Mouse (Mus musculus): ENCODE data around the gene Arl6ip1. TPM values are rescaled to one million over a fixed set of nuclear protein-coding genes. Genes with fewer than 3 reads are reported as not detected.
"Not testable (repeated sequence)": the region's sequence is repeated elsewhere in the genome, so short reads cannot be mapped to it uniquely, and the experiment has no call there.

Gene Arl6ip1
- 56.6 and 61.6 TPM in 2 replicates for polyA plus RNA-seq (2012; rRNA removed)

DNA sequence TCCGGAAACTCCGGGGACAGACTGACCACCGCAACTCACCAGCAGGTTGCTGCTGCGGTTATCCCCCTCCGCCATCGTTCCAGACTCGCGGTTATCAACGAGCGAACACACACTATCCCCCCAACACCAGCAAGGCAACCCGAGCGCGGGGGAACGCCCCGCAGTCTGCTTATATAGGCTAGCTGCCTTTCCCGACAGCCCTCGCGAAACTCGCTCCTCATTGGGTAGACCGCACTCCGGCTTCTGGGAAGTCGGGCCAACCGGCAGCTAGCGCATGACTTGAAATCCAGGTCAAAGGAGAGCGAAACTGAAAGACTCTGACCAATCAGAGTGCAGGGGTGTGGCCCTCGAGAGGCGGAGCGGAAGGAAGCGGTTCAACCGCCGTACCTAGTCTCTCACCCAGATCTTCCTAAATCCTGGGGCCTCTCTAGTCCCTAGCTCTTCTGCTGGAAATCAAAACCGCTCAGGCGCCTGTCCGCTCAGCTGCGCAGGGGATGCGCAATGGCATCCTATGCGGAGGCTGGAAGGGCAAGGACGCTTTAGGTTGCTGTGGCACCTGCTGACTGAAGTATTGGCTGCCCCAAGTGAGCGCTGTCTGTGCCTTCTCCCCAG, at the start of gene Arl6ip1:
Gene Arl6ip1, minus strand, starts transcription at position 233 of the 612 bp plus-strand sequence.
- under 1% methylated on average over 39 of the region's 39 CpGs for WGBS
- Histone ChIP-seq H3K4me3 (ENCODE audit: extremely low read depth, insufficient read depth, insufficient read length) (peak within 1 kb of the TSS; percentile 86), H3K4me1 (ENCODE audit: control insufficient read depth, insufficient read depth, insufficient read length) (peaks cover 3% of the 10 kb centered on the region; the same call in 1 of the 2 replicates), H3K27me3 (ENCODE audit: control insufficient read depth, insufficient read depth, low read length) (no peaks in the 10 kb centered on the region), H3K36me3 (ENCODE audit: control insufficient read depth, insufficient read depth, low read length) (peaks cover 15% of the 10 kb centered on the region), H3K27ac (ENCODE audit: insufficient read depth, low read length) (peak within 1 kb of the TSS; percentile 88)
- peak; percentile 96 to 97 for DNase-seq (ENCODE audit: low read depth in 1 of 2, low spot score in 2 of 2)
- TF ChIP-seq CTCF (IDR thresholded peaks at IDR 0.05; ENCODE audit: extremely low read depth, insufficient read depth, insufficient read length, insufficient replicate concordance) (no peak), POLR2A (IDR thresholded peaks at IDR 0.05; ENCODE audit: low read depth, low read length) (peak; percentile 98)

GRCm38 (mm10) chr7:118175821-118176355, 46.4 kb upstream of the Arl6ip1 start:
- Histone ChIP-seq H3K36me3 (ENCODE audit: control insufficient read depth, insufficient read depth, low read length) (peaks cover 32% of the 10 kb centered on the region), H3K4me3 (ENCODE audit: extremely low read depth, insufficient read depth, insufficient read length) (no peak overlapping the region), H3K27ac (ENCODE audit: insufficient read depth, low read length) (no peak overlapping the region), H3K4me1 (ENCODE audit: control insufficient read depth, insufficient read depth, insufficient read length) (no peaks in the 10 kb centered on the region), H3K27me3 (ENCODE audit: control insufficient read depth, insufficient read depth, low read length) (no peaks in the 10 kb centered on the region)
- WGBS, result 50% methylated on average over 1 of the region's 1 CpGs
- DNase-seq (ENCODE audit: low read depth in 1 of 2, low spot score in 2 of 2), result no peak
- TF ChIP-seq CTCF (IDR thresholded peaks at IDR 0.05; ENCODE audit: extremely low read depth, insufficient read depth, insufficient read length, insufficient replicate concordance), result no peak
- TF ChIP-seq POLR2A (IDR thresholded peaks at IDR 0.05; ENCODE audit: low read depth, low read length), result no peak

- not testable (repeated sequence) for H3K27me3 ChIP-seq (ENCODE audit: control insufficient read depth, insufficient read depth, low read length); H3K4me3 ChIP-seq (ENCODE audit: extremely low read depth, insufficient read depth, insufficient read length); H3K4me1 ChIP-seq (ENCODE audit: control insufficient read depth, insufficient read depth, insufficient read length); H3K27ac ChIP-seq (ENCODE audit: insufficient read depth, low read length); DNase-seq (ENCODE audit: low read depth in 1 of 2, low spot score in 2 of 2)
- WGBS, result 70% methylated on average over 2 of the region's 2 CpGs
- H3K36me3 ChIP-seq (ENCODE audit: control insufficient read depth, insufficient read depth, low read length), result peaks cover 30% of the 10 kb centered on the region
These were observed 40.7 kb upstream of the Arl6ip1 start for GRCm38 (mm10) chr7:118170125-118170524.

DNA sequence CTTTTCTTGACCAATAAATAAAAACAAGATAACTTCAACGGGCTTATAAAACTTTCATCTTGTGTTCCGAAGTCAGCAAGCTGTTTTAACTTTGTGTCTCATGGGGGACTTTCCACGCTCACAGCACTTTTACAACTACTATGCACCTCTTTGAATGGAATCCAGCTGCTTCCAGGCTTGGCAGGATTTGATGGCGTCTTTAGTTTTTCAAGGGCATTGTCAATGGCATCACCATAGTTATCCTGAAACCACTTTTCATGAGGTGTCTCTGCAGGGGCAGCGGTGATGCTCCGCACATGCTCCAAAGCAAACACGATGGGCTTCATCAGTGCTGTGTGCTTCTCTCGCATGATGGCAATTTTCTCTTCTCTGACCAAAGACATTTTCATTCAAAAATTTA, 33.5 kb upstream of the Arl6ip1 start:
- WGBS, result 95% methylated on average over 8 of the region's 8 CpGs

GRCm38 (mm10) chr7:118160121-118160520, 30.7 kb upstream of the Arl6ip1 start:
- TF ChIP-seq POLR2A (IDR thresholded peaks at IDR 0.05; ENCODE audit: low read depth, low read length) (no peak), CTCF (IDR thresholded peaks at IDR 0.05; ENCODE audit: extremely low read depth, insufficient read depth, insufficient read length, insufficient replicate concordance) (no peak)
- DNase-seq (ENCODE audit: low read depth in 1 of 2, low spot score in 2 of 2), result no peak
- no peaks in the 10 kb centered on the region for H3K4me1 ChIP-seq (ENCODE audit: control insufficient read depth, insufficient read depth, insufficient read length)
- H3K4me3 ChIP-seq (ENCODE audit: extremely low read depth, insufficient read depth, insufficient read length), result no peak overlapping the region
- H3K27me3 ChIP-seq (ENCODE audit: control insufficient read depth, insufficient read depth, low read length), result no peaks in the 10 kb centered on the region
- no peak overlapping the region for H3K27ac ChIP-seq (ENCODE audit: insufficient read depth, low read length)
- H3K36me3 ChIP-seq (ENCODE audit: control insufficient read depth, insufficient read depth, low read length), result peaks cover 34% of the 10 kb centered on the region
- WGBS, result 86% methylated on average over 3 of the region's 3 CpGs

More for the DNA sequence above, 33.5 kb upstream of the Arl6ip1 start:
- no peak for TF ChIP-seq POLR2A (IDR thresholded peaks at IDR 0.05; ENCODE audit: low read depth, low read length)
- no peak for TF ChIP-seq CTCF (IDR thresholded peaks at IDR 0.05; ENCODE audit: extremely low read depth, insufficient read depth, insufficient read length, insufficient replicate concordance)
- H3K4me3 ChIP-seq (ENCODE audit: extremely low read depth, insufficient read depth, insufficient read length), result no peak overlapping the region
- no peak overlapping the region for H3K27ac ChIP-seq (ENCODE audit: insufficient read depth, low read length)
- H3K27me3 ChIP-seq (ENCODE audit: control insufficient read depth, insufficient read depth, low read length), result no peaks in the 10 kb centered on the region
- no peak for DNase-seq (ENCODE audit: low read depth in 1 of 2, low spot score in 2 of 2)
- peaks cover 28% of the 10 kb centered on the region for H3K36me3 ChIP-seq (ENCODE audit: control insufficient read depth, insufficient read depth, low read length)
- H3K4me1 ChIP-seq (ENCODE audit: control insufficient read depth, insufficient read depth, insufficient read length), result no peaks in the 10 kb centered on the region

DNA sequence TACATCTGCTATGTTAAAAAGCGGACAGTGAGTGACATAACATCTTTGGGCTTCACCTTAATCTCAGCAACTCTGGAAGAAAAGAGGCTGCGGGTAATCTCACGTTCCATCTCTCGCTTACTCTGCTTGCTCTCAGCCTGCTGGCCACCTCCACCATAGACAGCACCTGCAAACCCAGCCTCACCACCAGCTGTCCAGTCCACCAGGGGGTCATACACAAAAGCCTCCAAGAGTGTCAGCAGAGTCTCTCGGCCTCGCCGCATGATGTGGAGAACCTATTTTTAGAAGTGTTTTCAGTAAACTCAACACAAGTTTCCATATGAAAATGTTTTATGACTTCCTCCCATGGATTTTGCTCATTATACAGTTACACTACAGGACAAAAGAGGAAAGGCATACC, 27.0 kb upstream of the Arl6ip1 start:
- peaks cover 47% of the 10 kb centered on the region for H3K36me3 ChIP-seq (ENCODE audit: control insufficient read depth, insufficient read depth, low read length)

DNA sequence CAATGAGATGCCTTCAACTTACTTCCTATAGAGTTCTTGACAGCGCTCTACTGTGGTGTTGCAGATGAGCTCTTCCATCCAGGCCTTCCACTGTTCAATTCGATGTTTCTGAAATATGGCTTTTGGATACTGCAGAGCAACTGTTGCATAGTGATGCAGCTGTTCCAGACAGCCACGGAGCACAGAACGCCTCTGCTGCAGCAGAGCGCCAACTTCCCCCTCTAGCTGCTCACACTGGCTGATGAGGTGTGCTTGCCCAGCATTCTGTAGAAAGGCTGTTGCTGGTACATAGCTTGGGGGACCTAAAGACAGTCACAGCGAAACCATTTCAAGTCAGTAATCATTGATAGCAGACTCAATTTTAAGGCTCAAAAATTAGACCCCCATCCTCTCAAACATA, 24.7 kb upstream of the Arl6ip1 start:
- H3K4me3 ChIP-seq (ENCODE audit: extremely low read depth, insufficient read depth, insufficient read length), result no peak overlapping the region
- no peaks in the 10 kb centered on the region for H3K27me3 ChIP-seq (ENCODE audit: control insufficient read depth, insufficient read depth, low read length)
- H3K4me1 ChIP-seq (ENCODE audit: control insufficient read depth, insufficient read depth, insufficient read length), result no peaks in the 10 kb centered on the region
- no peak for TF ChIP-seq CTCF (IDR thresholded peaks at IDR 0.05; ENCODE audit: extremely low read depth, insufficient read depth, insufficient read length, insufficient replicate concordance)
- no peak for TF ChIP-seq POLR2A (IDR thresholded peaks at IDR 0.05; ENCODE audit: low read depth, low read length)
- H3K36me3 ChIP-seq (ENCODE audit: control insufficient read depth, insufficient read depth, low read length), result peaks cover 49% of the 10 kb centered on the region
- no peak for DNase-seq (ENCODE audit: low read depth in 1 of 2, low spot score in 2 of 2)
- no peak overlapping the region for H3K27ac ChIP-seq (ENCODE audit: insufficient read depth, low read length)
- 79% methylated on average over 6 of the region's 6 CpGs for WGBS

More for the DNA sequence above, 27.0 kb upstream of the Arl6ip1 start:
- Histone ChIP-seq H3K4me1 (ENCODE audit: control insufficient read depth, insufficient read depth, insufficient read length) (no peaks in the 10 kb centered on the region), H3K4me3 (ENCODE audit: extremely low read depth, insufficient read depth, insufficient read length) (no peak overlapping the region), H3K27ac (ENCODE audit: insufficient read depth, low read length) (no peak overlapping the region), H3K27me3 (ENCODE audit: control insufficient read depth, insufficient read depth, low read length) (no peaks in the 10 kb centered on the region)
- no peak for DNase-seq (ENCODE audit: low read depth in 1 of 2, low spot score in 2 of 2)
- WGBS, result 98% methylated on average over 7 of the region's 7 CpGs
- no peak for TF ChIP-seq POLR2A (IDR thresholded peaks at IDR 0.05; ENCODE audit: low read depth, low read length)
- TF ChIP-seq CTCF (IDR thresholded peaks at IDR 0.05; ENCODE audit: extremely low read depth, insufficient read depth, insufficient read length, insufficient replicate concordance), result no peak
